Mouse (Mus musculus): ENCODE measurements around the gene Zfp326. TPM values are rescaled to one million over a fixed set of nuclear protein-coding genes. Genes with fewer than 3 reads are reported as not detected.

Zfp326 gene
- total RNA-seq (2017): 41.4 and 48.7 TPM in 2 replicates

DNA sequence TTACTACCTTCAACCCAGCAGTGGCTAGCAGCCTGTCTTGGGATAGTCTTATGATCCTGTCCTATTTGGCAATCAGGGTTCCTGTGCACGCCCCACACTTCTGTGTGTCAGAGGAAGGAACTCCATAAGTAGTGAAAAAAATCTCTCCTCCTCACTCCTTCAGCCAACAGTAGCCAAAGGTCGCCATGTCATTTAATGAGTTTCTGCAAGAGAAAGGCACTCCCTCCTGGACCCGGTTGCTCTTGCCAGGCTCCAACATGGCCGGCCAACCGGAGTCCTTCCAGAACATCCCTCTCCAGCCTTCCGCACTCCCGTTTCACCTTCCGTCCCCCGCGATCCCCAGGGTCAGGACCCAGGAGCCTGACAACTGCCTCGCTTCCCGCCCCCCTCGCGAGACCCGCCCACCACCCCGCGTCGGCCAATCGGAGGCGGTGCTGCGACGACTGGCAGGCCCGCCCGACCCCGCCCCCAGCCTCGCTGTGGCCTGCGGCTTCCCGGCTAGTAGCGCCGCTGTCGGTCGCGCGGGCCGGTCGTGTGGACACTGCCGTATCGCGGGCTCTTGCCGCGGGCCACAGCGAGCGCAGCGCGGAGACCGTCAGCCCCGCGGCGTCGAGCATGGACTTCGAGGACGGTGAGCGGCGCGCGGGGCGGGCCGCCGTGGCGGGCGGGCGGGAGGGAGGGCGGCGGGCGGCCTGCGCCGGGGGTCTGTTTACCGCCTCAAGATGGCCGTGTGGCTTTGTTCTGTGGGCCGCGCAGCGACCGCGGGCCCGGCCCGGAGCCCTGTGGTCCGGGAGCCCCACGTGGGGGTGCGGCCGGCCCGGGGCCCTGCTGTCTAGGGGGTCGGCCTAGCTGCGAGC lies at the start of gene Zfp326:
TSS of gene Zfp326 (plus strand) at position 498 of the 857 bp plus-strand sequence.
- ATAC-seq (ENCODE audit: extremely low read depth, insufficient number of reproducible peaks, low FRiP score, poor library complexity, severe bottlenecking): peak; percentile 85

- no peak for ATAC-seq (ENCODE audit: extremely low read depth, insufficient number of reproducible peaks, low FRiP score, poor library complexity, severe bottlenecking)
Observed at GRCm38 (mm10) chr5:105826916-105827510, 49.4 kb upstream of the Zfp326 start.

- no peak for ATAC-seq (ENCODE audit: extremely low read depth, insufficient number of reproducible peaks, low FRiP score, poor library complexity, severe bottlenecking)
Observed at GRCm38 (mm10) chr5:105828050-105828449, 48.3 kb upstream of the Zfp326 start.

DNA sequence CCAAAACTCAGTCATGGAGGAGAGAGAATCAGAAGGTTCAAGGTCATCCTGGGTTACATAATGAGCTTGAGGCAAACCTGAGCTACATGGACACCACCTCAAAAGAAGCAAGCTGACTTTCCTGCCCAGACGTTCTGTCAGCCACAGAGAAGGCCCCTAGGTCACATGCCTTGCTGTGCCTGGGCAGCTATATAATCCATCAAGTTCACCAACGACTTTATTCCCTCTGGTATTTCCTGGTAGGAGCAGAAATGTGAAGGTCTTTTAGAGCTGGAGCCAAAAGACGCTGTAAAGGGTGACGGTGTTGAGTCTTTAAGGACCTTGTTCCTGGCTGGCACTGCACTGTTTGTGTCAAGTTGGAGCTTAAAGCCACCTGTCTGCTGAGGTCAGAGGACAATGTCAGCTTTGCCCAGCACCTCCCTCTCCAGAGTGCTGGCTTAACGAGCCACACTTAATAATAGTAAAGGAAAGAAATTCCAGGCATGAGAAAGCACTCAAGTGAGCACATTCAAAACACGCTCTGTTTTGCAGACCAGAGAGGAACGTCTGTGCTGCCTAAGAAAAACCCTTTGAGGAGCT lies 47.3 kb upstream of the Zfp326 start:
- ATAC-seq (ENCODE audit: extremely low read depth, insufficient number of reproducible peaks, low FRiP score, poor library complexity, severe bottlenecking): no peak

- no peak for ATAC-seq (ENCODE audit: extremely low read depth, insufficient number of reproducible peaks, low FRiP score, poor library complexity, severe bottlenecking)
Observed at GRCm38 (mm10) chr5:105832140-105832539, 44.2 kb upstream of the Zfp326 start.

GRCm38 (mm10) chr5:105833923-105834322 lies 42.4 kb upstream of the Zfp326 start:
- ATAC-seq (ENCODE audit: extremely low read depth, insufficient number of reproducible peaks, low FRiP score, poor library complexity, severe bottlenecking): no peak

- no peak for ATAC-seq (ENCODE audit: extremely low read depth, insufficient number of reproducible peaks, low FRiP score, poor library complexity, severe bottlenecking)
Observed at GRCm38 (mm10) chr5:105836006-105836405, 40.4 kb upstream of the Zfp326 start.

DNA sequence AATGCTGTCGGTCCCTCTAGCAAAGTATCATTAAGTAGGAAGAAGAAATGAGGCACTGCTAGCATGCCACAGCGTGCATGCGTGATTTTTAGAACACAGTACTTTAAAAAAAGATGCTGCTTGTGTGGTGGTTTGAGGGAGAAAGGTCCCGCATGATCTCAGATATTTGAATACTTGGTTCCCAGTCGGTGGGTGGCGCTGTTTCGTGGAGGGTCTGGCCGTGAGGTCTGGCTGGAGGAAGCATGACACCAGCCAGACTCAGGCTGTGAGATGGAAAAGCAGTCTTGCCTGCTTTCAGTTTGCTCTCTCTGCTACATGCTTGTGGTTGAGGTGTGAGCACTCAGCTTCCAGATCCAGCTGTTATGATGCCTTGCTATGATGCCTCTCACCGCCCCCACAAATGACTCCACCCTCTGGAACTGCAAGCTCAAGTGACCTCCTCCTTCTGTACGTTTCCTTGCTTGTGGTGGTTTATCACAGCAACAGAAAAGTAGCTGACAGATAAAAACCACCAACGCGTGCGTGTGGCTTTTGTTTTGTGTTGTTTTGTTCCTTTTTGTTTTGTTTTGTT lies 36.5 kb upstream of the Zfp326 start:
- ATAC-seq (ENCODE audit: extremely low read depth, insufficient number of reproducible peaks, low FRiP score, poor library complexity, severe bottlenecking): no peak

- ATAC-seq (ENCODE audit: extremely low read depth, insufficient number of reproducible peaks, low FRiP score, poor library complexity, severe bottlenecking): peak; percentile 26; the same call in 1 of the 2 replicates
Observed at GRCm38 (mm10) chr5:105844044-105844753, 32.2 kb upstream of the Zfp326 start.

DNA sequence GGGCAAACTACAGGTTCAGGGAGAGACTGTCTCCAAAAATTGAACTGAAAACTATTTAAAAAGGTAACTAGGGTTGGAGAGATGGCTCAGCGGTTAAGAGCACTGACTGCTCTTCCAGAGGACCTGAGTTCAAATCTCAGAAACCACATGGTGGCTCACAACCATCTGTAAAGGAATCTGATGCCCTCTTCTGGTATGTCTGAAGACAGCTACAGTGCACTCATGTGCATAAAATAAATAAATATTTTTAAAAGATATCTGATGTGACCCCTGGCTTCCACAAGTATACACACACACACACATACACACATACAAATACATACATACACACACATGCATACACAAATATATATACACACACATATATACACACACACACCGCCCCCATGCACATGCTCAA lies 31.3 kb upstream of the Zfp326 start:
- ATAC-seq (ENCODE audit: extremely low read depth, insufficient number of reproducible peaks, low FRiP score, poor library complexity, severe bottlenecking): no peak

DNA sequence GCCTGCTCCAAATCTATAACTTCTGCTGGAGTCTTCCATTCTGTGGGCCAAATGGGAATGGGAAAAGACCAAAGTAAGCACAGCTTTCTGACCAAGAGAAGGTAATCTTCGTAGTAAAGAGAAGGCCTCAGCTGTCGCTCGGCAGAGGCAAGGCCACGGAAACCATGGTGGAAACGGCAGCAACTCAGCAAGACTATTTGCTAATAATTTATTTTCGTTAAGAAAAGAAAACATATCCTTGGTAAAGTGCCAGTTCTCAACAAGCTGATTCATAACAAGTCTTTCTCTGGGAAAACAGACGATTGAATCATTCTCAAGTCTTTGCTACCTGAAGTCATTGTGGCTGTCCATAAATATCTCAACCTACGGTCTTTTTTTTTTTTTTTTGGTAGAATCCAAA lies 28.6 kb upstream of the Zfp326 start:
- no peak for ATAC-seq (ENCODE audit: extremely low read depth, insufficient number of reproducible peaks, low FRiP score, poor library complexity, severe bottlenecking)

GRCm38 (mm10) chr5:105849222-105849621 lies 27.1 kb upstream of the Zfp326 start:
- ATAC-seq (ENCODE audit: extremely low read depth, insufficient number of reproducible peaks, low FRiP score, poor library complexity, severe bottlenecking): no peak

GRCm38 (mm10) chr5:105849643-105850042 lies 26.7 kb upstream of the Zfp326 start:
- no peak for ATAC-seq (ENCODE audit: extremely low read depth, insufficient number of reproducible peaks, low FRiP score, poor library complexity, severe bottlenecking)

GRCm38 (mm10) chr5:105853271-105853670 lies 23.1 kb upstream of the Zfp326 start:
- no peak for ATAC-seq (ENCODE audit: extremely low read depth, insufficient number of reproducible peaks, low FRiP score, poor library complexity, severe bottlenecking)

DNA sequence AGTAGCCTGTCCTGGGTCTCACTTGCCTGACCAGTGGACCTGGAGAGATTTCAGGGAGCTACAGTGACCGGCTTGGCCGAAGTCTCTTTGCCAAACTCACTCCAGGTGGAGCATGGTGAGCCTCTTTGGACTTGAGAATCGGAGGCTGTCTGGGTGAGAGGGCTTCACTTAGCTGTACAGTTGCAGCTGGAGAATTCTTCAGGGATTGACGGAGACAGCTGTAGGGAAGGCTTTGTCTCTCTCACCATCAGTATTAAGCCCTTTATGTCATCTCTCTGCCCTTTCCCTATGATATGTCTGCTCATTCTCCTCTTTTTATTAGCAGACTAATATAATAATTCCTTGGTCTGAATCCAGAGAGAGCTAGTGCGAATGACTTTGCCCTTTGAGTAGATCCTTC lies 18.9 kb upstream of the Zfp326 start:
- ATAC-seq (ENCODE audit: extremely low read depth, insufficient number of reproducible peaks, low FRiP score, poor library complexity, severe bottlenecking): no peak

- ATAC-seq (ENCODE audit: extremely low read depth, insufficient number of reproducible peaks, low FRiP score, poor library complexity, severe bottlenecking): no peak
Observed at GRCm38 (mm10) chr5:105858754-105859694, 17.3 kb upstream of the Zfp326 start.

DNA sequence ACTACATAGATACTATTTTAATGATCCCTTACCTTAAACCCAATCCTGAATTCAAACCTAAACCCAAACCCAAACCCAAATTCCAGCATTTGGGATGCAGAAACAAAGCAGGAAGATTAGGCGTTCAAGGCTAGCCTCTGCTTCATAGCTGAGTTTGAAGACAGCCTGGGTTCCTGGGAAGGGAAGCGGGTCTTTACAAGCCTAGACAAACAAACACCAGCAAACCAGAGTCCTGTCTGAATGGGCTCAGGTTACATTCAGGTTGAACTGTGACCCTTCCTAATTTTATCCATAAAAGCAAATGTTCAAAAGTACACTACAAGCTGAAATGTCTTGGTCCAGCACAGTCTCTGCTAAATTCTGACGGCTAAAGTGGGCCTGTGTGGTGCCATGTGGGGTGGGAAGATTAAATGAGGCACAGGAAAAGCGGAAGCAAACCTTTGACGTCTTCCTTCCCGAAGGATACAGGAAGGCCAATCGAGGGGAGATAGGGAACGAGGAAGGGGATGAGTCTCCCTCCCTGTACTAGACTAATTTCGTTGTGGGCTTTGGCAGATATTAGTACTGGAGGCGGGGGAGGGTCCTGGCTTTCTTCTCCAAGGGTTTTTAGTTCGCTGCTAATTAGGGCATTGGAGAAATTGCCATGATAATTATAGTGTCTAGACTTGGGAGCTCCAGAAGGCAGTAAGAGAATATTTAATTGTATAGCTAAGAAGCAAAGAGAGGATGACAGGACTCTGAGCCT lies 16.5 kb upstream of the Zfp326 start:
- no peak for ATAC-seq (ENCODE audit: extremely low read depth, insufficient number of reproducible peaks, low FRiP score, poor library complexity, severe bottlenecking)

DNA sequence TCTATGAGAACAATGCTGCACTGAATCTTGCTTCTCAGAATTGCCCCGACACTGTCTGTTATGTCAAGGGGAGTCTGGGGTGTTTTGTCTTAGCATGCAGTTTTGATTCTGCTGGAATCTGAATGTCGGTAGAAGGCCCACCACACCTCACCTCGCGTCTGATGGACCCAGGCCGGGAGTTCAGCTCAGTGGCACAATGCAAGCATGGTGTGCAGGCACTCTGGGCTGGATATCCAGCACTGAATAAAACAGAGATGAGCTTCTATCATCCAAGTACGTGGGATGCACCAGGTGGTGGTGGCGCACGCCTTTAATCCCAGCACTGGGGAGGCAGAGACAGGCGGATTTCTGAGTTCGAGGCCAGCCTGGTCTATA lies 15.9 kb upstream of the Zfp326 start:
- ATAC-seq (ENCODE audit: extremely low read depth, insufficient number of reproducible peaks, low FRiP score, poor library complexity, severe bottlenecking): no peak

All from neutrophil, adult 5-6 weeks (primary cell).